Mouse (Mus musculus): ENCODE measurements around the gene Hoxc9. TPM values are rescaled to one million over a fixed set of nuclear protein-coding genes. Genes with fewer than 3 reads are reported as not detected.

Hoxc9 gene
- polyA plus RNA-seq, 1 experiment from 2014 or later, result 0.16 TPM

DNA sequence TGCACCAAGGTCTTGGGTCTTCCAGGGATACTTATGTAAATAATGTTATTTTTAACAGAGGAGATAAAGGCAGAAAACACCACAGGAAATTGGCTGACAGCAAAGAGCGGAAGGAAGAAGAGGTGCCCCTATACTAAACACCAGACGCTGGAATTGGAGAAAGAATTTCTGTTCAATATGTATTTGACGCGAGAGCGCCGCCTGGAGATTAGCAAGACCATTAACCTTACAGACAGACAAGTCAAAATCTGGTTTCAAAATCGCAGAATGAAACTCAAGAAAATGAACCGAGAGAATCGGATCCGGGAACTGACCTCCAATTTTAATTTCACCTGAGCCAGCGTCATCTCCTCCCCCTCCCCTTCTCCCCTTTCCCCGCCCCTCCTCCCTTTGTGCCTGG, 5.5 kb upstream of the Hoxc9 start:
- Histone ChIP-seq H3K4me3 (ENCODE audit: low read length) (no peak overlapping the region), H3K4me2 (ENCODE audit: low read length) (no peak overlapping the region), H3K4me1 (ENCODE audit: control insufficient read depth, insufficient read depth, low read depth, low read length) (peaks cover 4% of the 10 kb centered on the region; the same call in 1 of the 2 replicates), H3K27me3 (replicated peaks; ENCODE audit: control insufficient read depth, insufficient read depth, low read length) (peaks cover 93% of the 10 kb centered on the region), H3K36me3 (ENCODE audit: control insufficient read depth, insufficient read depth, low read length) (no peaks in the 10 kb centered on the region), H3K27ac (ENCODE audit: low read depth, low read length) (no peak overlapping the region), H3K9ac (ENCODE audit: low read depth, low read length) (no peak overlapping the region), H3K9me3 (ENCODE audit: control insufficient read depth, low read length) (0 out of 2 replicates have a peak, but pooled peaks cover 2% of the 10 kb centered on the region)
- no peak for ATAC-seq
- 5% methylated on average over 12 of the region's 12 CpGs for WGBS

DNA sequence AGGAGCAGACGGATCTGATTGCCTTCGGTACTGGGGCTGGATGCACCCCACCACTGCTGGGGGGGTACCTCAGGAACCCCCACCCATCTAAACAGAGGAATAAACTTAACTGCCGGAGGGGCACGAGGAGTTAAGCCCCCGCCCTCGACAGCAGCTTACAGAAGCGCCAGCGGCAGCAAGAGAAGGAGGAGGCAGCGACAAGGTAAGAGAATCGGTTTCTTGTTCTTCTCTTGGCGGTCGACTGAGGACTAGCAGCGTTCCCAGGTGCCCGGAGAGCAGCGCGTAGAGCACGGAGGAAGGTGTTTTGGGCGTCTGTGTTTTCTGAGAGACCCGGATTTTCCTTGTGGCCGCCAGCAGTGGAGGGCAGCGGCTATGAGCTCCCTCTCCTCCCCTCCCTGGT, 4.0 kb upstream of the Hoxc9 start:
- H3K4me3 ChIP-seq (ENCODE audit: low read length), result no peak overlapping the region
- no peak for ATAC-seq
- H3K4me1 ChIP-seq (ENCODE audit: control insufficient read depth, insufficient read depth, low read depth, low read length), result no peaks in the 10 kb centered on the region
- under 1% methylated on average over 21 of the region's 21 CpGs for WGBS
- H3K27ac ChIP-seq (ENCODE audit: low read depth, low read length), result no peak overlapping the region
- 0 out of 2 replicates have a peak, but pooled peaks cover 2% of the 10 kb centered on the region for H3K9me3 ChIP-seq (ENCODE audit: control insufficient read depth, low read length)
- no peak overlapping the region for H3K9ac ChIP-seq (ENCODE audit: low read depth, low read length)
- peaks cover 86% of the 10 kb centered on the region for H3K27me3 ChIP-seq (replicated peaks; ENCODE audit: control insufficient read depth, insufficient read depth, low read length)
- H3K4me2 ChIP-seq (ENCODE audit: low read length), result no peak overlapping the region
- H3K36me3 ChIP-seq (ENCODE audit: control insufficient read depth, insufficient read depth, low read length), result no peaks in the 10 kb centered on the region

DNA sequence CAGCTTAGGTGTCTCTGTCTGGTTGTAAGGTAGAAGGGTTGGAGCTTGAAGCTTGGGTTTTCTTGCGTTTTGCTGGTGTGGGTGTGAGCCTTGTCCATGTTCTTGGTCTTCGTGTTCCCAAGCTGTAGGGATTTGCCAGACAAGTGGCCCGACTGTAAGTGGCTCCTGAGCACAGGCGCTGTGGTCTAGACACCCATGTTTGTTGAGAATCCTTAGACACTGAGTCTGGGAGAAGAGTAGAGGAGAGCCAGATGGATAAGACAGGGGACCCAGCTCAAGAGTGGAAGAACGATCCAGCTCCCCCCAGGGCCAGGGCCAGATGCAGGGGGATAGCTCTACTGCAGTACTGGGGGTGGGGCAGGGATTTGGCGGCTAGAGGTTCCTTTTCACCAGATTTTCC, 3.5 kb upstream of the Hoxc9 start:
- H3K4me1 ChIP-seq (ENCODE audit: control insufficient read depth, insufficient read depth, low read depth, low read length), result no peaks in the 10 kb centered on the region
- H3K4me3 ChIP-seq (ENCODE audit: low read length), result no peak overlapping the region
- no peak for ATAC-seq
- no peak overlapping the region for H3K4me2 ChIP-seq (ENCODE audit: low read length)
- H3K9ac ChIP-seq (ENCODE audit: low read depth, low read length), result no peak overlapping the region
- no peak overlapping the region for H3K27ac ChIP-seq (ENCODE audit: low read depth, low read length)
- H3K9me3 ChIP-seq (ENCODE audit: control insufficient read depth, low read length), result 0 out of 2 replicates have a peak, but pooled peaks cover 2% of the 10 kb centered on the region
- H3K27me3 ChIP-seq (replicated peaks; ENCODE audit: control insufficient read depth, insufficient read depth, low read length), result peaks cover 85% of the 10 kb centered on the region
- H3K36me3 ChIP-seq (ENCODE audit: control insufficient read depth, insufficient read depth, low read length), result no peaks in the 10 kb centered on the region
- 0% methylated on average over 6 of the region's 6 CpGs for WGBS

DNA sequence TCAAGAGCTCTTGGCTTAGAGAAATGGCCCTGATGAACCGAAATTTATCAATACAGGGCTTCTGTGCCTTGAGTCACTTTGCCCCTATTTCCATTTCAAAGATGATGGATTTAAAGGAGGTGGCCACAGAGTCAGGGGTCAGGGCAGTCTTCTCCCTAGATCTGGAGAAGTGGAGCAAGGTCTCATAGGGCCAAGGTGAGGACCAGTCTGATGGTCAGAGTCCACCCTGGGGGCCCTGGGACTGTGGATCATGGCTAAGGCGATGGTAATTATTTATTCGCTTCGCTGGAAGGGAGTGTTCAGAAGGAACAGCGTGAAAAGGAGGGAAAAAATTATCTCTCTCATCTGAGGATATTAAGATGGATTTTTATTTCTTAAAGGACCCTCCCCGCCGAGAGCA, 1.2 kb upstream of the Hoxc9 start:
- H3K4me1 ChIP-seq (ENCODE audit: control insufficient read depth, insufficient read depth, low read depth, low read length), result no peaks in the 10 kb centered on the region
- H3K9ac ChIP-seq (ENCODE audit: low read depth, low read length), result no peak overlapping the region
- ATAC-seq, result no peak
- H3K9me3 ChIP-seq (ENCODE audit: control insufficient read depth, low read length), result 0 out of 2 replicates have a peak, but pooled peaks cover 2% of the 10 kb centered on the region
- no peaks in the 10 kb centered on the region for H3K36me3 ChIP-seq (ENCODE audit: control insufficient read depth, insufficient read depth, low read length)
- WGBS, result 4% methylated on average over 7 of the region's 7 CpGs
- H3K27ac ChIP-seq (ENCODE audit: low read depth, low read length), result no peak overlapping the region
- no peak overlapping the region for H3K4me3 ChIP-seq (ENCODE audit: low read length)
- H3K27me3 ChIP-seq (replicated peaks; ENCODE audit: control insufficient read depth, insufficient read depth, low read length), result peaks cover 86% of the 10 kb centered on the region
- no peak overlapping the region for H3K4me2 ChIP-seq (ENCODE audit: low read length)

DNA sequence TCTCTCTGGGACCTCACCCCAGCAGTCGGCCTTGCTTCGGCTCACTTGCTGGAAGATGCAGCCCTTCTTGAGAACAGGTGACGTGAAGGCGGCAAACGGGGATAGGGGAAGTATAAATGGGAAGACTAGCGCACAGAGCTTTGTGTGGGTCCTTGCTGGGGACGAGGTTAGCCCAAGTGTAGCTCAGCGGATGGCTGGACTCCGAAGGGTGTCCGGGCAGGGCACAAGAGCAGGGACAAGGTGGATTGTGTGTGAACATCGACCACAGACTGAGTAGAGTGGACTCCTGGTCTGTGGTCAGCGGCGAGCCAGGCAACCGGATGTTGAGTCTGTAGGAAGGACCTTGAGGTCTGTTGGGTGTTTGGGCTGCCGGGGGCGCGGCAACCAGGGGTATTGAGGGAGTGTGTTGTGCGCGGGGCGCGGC, 539 bp upstream of the Hoxc9 start:
- H3K4me1 ChIP-seq (ENCODE audit: control insufficient read depth, insufficient read depth, low read depth, low read length), result no peaks in the 10 kb centered on the region
- peaks cover 83% of the 10 kb centered on the region for H3K27me3 ChIP-seq (replicated peaks; ENCODE audit: control insufficient read depth, insufficient read depth, low read length)
- 3% methylated on average over 21 of the region's 21 CpGs for WGBS
- H3K36me3 ChIP-seq (ENCODE audit: control insufficient read depth, insufficient read depth, low read length), result no peaks in the 10 kb centered on the region
- ATAC-seq, result no peak
- 0 out of 2 replicates have a peak, but pooled peaks cover 2% of the 10 kb centered on the region for H3K9me3 ChIP-seq (ENCODE audit: control insufficient read depth, low read length)
- H3K27ac ChIP-seq (ENCODE audit: low read depth, low read length), result no peak overlapping the region
- H3K9ac ChIP-seq (ENCODE audit: low read depth, low read length), result no peak overlapping the region
- H3K4me3 ChIP-seq (ENCODE audit: low read length), result no peak overlapping the region
- H3K4me2 ChIP-seq (ENCODE audit: low read length), result no peak overlapping the region

DNA sequence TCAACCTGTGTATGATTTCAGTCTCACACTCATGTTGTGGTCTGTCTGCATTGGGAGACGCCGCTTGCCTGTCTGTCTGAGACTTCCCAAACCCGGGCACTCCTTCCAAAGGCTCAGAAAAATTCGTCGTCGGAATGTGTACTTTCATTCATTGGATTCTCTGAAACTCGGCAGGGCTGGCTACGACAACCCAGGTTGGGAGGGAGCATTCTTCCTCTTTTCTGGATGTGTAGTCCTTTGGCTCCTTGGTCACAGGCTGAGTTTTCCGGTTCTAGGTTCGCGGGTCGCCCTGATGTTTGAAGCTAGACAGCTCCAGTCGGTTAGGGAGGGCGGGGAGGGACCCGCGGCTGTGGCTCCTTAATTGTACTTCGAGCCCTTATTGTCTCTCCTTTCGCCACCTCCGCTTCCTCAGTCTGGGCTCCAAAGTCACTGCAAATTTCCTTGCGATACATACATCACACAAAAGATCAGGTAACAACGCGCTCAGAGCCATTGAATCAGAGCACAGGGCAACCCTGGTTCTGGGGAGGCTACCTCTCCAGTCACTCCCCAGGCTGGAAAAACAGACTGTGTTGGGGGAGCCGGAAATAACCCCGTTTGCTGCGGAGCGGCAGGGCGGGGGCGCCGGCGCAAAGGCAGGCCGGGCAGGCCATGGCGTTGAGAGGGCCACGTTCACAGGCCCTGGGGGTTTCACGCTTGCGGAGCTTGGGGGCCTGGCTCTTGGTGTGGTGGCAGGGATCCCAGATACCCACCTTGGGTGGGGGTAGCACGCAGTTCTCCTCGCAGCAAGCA, 588 bp downstream of the Hoxc9 start:
- 0 out of 2 replicates have a peak, but pooled peaks cover 2% of the 10 kb centered on the region for H3K9me3 ChIP-seq (ENCODE audit: control insufficient read depth, low read length)
- H3K9ac ChIP-seq (ENCODE audit: low read depth, low read length), result no peak overlapping the region
- 1% methylated on average over 37 of the region's 37 CpGs for WGBS
- H3K36me3 ChIP-seq (ENCODE audit: control insufficient read depth, insufficient read depth, low read length), result no peaks in the 10 kb centered on the region
- H3K4me3 ChIP-seq (ENCODE audit: low read length), result no peak overlapping the region
- H3K27me3 ChIP-seq (replicated peaks; ENCODE audit: control insufficient read depth, insufficient read depth, low read length), result peaks cover 74% of the 10 kb centered on the region
- no peak for ATAC-seq
- H3K27ac ChIP-seq (ENCODE audit: low read depth, low read length), result no peak overlapping the region
- peaks cover 1% of the 10 kb centered on the region for H3K4me1 ChIP-seq (ENCODE audit: control insufficient read depth, insufficient read depth, low read depth, low read length)
- no peak overlapping the region for H3K4me2 ChIP-seq (ENCODE audit: low read length)

DNA sequence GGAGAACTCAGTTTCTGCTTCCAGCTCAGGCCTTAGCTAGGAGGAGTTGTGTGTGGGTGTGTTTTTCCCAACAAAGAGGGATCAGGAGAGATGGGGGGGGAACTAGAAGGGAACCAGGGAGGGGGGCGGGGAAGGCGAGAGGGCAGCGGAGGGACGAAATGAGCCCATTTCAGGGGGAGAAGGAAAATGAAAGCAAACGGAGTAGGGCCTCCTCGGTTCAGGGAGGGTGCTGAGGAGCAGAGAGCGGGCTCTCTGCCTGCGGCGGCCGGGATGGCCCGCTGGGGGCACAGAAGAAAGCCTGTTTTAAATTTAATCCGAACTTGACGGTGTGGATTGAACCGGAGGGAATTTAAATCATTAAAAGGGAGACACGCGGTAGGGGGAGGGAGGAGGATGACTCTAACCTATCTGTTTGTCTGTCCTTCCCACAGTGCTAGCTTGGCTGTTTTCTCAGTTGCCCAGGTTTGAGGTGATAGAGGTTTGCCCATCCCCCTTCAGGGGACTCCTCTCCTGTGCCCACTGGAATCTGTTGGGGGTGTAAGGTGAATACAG, 1.3 kb downstream of the Hoxc9 start:
- no peak for ATAC-seq
- H3K4me1 ChIP-seq (ENCODE audit: control insufficient read depth, insufficient read depth, low read depth, low read length), result peaks cover 3% of the 10 kb centered on the region
- H3K4me2 ChIP-seq (ENCODE audit: low read length), result no peak overlapping the region
- no peaks in the 10 kb centered on the region for H3K36me3 ChIP-seq (ENCODE audit: control insufficient read depth, insufficient read depth, low read length)
- no peak overlapping the region for H3K27ac ChIP-seq (ENCODE audit: low read depth, low read length)
- no peak overlapping the region for H3K4me3 ChIP-seq (ENCODE audit: low read length)
- H3K27me3 ChIP-seq (replicated peaks; ENCODE audit: control insufficient read depth, insufficient read depth, low read length), result peaks cover 72% of the 10 kb centered on the region
- no peak overlapping the region for H3K9ac ChIP-seq (ENCODE audit: low read depth, low read length)
- 3% methylated on average over 16 of the region's 16 CpGs for WGBS
- H3K9me3 ChIP-seq (ENCODE audit: control insufficient read depth, low read length), result 0 out of 2 replicates have a peak, but pooled peaks cover 2% of the 10 kb centered on the region

DNA sequence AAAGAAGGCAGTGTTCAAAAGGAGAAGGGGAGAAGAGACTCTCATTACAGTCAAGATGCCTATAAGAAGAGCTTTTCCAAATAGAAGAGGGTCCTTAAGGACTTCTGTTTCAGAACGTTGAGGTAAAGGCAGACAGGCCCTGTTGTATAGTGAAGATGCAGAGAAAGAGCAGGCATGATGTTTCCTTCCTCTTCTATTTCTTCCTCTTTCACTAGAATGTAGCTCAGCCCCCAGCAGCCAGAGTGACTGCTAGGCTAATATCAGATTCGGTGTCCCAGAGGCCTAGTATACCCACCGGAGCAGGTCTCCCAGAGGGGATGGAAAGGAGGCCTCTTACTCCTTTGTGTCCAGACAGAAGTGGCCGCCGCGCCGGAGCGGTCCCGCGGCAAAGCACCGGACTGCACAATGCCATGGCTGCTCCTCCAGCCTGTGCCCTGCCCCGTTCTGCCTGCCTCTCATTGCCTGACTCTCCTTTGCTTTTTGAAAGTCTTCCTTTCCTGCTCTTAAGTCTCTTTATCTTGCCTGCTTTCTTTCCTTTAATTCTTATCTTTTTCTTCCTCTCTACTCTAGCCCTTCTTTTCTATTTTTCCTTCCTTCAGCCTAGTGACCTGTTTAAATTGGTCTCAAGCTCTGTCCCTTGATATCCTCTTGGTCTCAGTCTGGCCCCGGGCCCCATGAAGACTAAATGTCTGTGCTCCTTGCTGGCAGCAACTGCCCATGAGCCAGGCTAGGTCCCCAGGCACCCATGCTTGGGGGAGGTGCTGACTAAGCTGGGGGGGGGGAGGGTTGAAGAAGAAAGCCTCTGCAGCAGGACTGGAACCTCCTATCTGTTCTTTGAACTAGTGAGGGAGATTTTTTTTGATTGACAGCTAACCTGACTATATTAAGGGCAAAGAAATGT, 2.6 kb downstream of the Hoxc9 start:
- peaks cover 3% of the 10 kb centered on the region for H3K4me1 ChIP-seq (ENCODE audit: control insufficient read depth, insufficient read depth, low read depth, low read length)
- no peak overlapping the region for H3K4me2 ChIP-seq (ENCODE audit: low read length)
- peaks cover 70% of the 10 kb centered on the region for H3K27me3 ChIP-seq (replicated peaks; ENCODE audit: control insufficient read depth, insufficient read depth, low read length)
- no peak overlapping the region for H3K27ac ChIP-seq (ENCODE audit: low read depth, low read length)
- H3K9me3 ChIP-seq (ENCODE audit: control insufficient read depth, low read length), result no peaks in the 10 kb centered on the region
- ATAC-seq, result no peak
- H3K36me3 ChIP-seq (ENCODE audit: control insufficient read depth, insufficient read depth, low read length), result no peaks in the 10 kb centered on the region
- no peak overlapping the region for H3K4me3 ChIP-seq (ENCODE audit: low read length)
- H3K9ac ChIP-seq (ENCODE audit: low read depth, low read length), result no peak overlapping the region
- WGBS, result 3% methylated on average over 13 of the region's 13 CpGs

DNA sequence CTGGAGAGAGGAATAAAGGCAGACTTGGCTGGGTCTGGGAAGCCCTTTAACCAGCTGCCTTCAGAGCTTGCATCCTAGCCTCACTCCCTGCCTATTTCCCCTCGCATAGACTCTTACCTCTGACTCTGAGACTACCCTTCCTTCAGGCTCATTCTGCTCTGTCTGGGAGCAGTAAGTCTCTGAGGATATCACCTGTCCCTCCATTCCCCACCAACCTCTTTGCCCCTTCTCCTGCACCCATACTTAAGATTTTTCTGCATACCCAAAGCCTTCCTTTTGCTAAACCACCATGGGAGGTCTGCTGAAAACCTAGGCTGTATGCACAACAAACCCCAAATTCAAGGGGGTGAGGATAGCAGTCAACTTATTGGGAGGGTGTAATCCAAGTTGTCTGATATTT, 3.7 kb downstream of the Hoxc9 start:
- peaks cover 3% of the 10 kb centered on the region for H3K4me1 ChIP-seq (ENCODE audit: control insufficient read depth, insufficient read depth, low read depth, low read length)
- no peak overlapping the region for H3K4me2 ChIP-seq (ENCODE audit: low read length)
- no peak for ATAC-seq
- H3K27ac ChIP-seq (ENCODE audit: low read depth, low read length), result no peak overlapping the region
- no peaks in the 10 kb centered on the region for H3K36me3 ChIP-seq (ENCODE audit: control insufficient read depth, insufficient read depth, low read length)
- H3K4me3 ChIP-seq (ENCODE audit: low read length), result no peak overlapping the region
- H3K27me3 ChIP-seq (replicated peaks; ENCODE audit: control insufficient read depth, insufficient read depth, low read length), result peaks cover 70% of the 10 kb centered on the region
- H3K9me3 ChIP-seq (ENCODE audit: control insufficient read depth, low read length), result no peaks in the 10 kb centered on the region
- no peak overlapping the region for H3K9ac ChIP-seq (ENCODE audit: low read depth, low read length)
- 6% methylated on average over 1 of the region's 1 CpGs for WGBS

Measured in hindbrain, embryonic 16.5 days (tissue).